Mouse (Mus musculus): ENCODE data around the gene Ttc17. TPM values are rescaled to one million over a fixed set of nuclear protein-coding genes. Genes with fewer than 3 reads are reported as not detected.
"Not testable (repeated sequence)": the region's sequence is repeated elsewhere in the genome, so short reads cannot be mapped to it uniquely, and the experiment has no call there.

Ttc17 gene
- total RNA-seq, 2 experiments from 2014 or later = 33.7 to 34.2 TPM

GRCm38 (mm10) chr2:94384483-94384882, 22.0 kb downstream of the Ttc17 start:
- not testable (repeated sequence) for DNase-seq (ENCODE audit: low spot score in 2 of 2)

GRCm38 (mm10) chr2:94381057-94381647, 25.3 kb downstream of the Ttc17 start:
- no peak for DNase-seq (ENCODE audit: low spot score in 2 of 2)

DNA sequence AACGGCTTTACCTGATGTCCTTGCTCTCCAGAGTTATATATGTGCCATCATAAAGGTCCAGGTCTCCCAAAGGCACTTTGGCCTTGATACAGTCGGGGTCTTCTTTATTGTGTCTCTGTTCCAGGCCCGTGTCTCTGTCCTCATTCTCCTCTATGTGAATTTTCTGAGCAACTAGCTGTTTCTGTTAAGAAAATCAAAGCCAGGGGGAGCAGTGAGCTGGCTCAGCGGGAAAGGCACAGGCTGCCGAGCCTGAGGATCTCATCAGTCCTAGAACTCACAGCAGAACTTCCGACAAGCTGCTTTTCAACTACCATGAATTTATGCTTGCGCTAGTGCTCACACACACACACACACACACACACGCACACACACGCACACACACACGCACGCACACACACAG, 27.8 kb downstream of the Ttc17 start:
- no peak for DNase-seq (ENCODE audit: low spot score in 2 of 2)

- peak in 1 of 2 experiments; percentile 41 for DNase-seq (ENCODE audit: low spot score in 2 of 2)
These were observed 35.4 kb downstream of the Ttc17 start for GRCm38 (mm10) chr2:94371093-94371492.

- no peak for DNase-seq (ENCODE audit: low spot score in 2 of 2)
These were observed 42.7 kb downstream of the Ttc17 start for GRCm38 (mm10) chr2:94363821-94364220.

DNA sequence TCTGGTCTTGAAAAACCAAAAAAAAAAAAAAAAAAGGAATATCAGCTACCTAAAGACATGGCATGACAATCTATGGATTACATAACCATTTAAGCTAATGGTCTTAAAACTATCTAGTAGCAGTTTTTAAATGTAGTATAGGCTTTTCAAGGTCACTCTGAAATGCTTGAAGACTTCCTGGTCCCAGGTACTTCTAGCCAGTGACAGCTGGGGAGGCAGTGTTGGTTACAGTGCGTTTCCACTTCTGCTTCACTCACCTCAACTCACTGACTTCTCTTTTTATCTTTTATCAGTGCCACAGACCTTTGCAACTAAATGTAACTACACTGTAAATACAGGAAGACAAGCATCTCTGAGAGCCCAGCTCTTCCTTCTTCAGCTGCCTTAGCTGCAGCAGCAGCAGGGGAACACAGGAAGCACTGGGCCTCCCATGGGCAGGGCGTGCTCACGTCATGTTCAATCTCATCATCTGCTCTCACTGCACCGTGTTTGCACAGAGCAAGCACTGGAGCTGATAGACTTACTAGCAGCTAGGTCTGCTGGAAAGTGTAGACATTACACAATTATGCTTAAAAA, 46.0 kb downstream of the Ttc17 start:
- DNase-seq (ENCODE audit: low spot score in 2 of 2) = no peak

- no peak for DNase-seq (ENCODE audit: low spot score in 2 of 2)
These were observed 58.3 kb downstream of the Ttc17 start for GRCm38 (mm10) chr2:94348165-94348591.

GRCm38 (mm10) chr2:94346746-94347145, 59.7 kb downstream of the Ttc17 start:
- DNase-seq (ENCODE audit: low spot score in 2 of 2) = no peak

GRCm38 (mm10) chr2:94344624-94345023, 61.9 kb downstream of the Ttc17 start:
- DNase-seq (ENCODE audit: low spot score in 2 of 2) = no peak

GRCm38 (mm10) chr2:94343290-94344285, 62.9 kb downstream of the Ttc17 start:
- no peak for DNase-seq (ENCODE audit: low spot score in 2 of 2)

DNA sequence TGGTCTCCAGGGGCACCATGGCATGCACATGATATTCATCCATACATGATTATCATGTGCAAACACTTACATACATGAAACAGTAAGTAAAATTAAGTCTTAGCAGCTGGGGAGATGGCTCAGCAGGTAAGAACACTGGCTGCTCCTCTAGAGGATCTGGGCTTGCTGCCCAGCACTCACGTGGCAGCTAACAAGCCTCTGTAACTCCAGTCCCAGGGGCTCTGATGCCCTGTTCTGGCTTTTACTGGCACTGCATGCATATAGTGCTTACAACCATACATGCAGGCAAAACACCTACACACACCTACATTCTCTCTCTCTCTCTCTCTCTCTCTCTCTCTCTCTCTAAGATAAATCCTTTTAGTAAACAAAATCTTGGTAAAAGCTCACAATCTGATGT, 65.7 kb downstream of the Ttc17 start:
- DNase-seq (ENCODE audit: low spot score in 2 of 2) = no peak

GRCm38 (mm10) chr2:94339495-94339894, 67.0 kb downstream of the Ttc17 start:
- DNase-seq (ENCODE audit: low spot score in 2 of 2) = no peak

DNA sequence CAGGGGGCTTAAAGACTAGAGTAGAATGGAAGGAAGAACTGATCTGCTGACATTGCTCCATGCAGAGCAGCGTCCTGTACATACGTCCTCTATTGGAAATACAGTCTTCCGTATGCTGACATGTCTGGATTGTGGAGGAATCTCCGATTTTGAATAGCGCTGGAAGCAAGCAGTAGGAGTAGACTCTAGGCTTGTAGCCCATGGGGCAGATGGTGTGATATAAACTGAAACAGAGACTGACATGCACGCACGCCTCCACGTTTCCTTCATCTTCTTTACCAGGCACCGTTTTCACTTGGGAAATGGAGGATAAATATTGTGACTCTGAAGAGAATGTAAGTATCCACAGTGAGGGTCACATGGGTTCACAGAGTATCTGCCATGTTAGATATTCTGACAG, 70.2 kb downstream of the Ttc17 start:
- DNase-seq (ENCODE audit: low spot score in 2 of 2) = peak; percentile 67 to 74

DNA sequence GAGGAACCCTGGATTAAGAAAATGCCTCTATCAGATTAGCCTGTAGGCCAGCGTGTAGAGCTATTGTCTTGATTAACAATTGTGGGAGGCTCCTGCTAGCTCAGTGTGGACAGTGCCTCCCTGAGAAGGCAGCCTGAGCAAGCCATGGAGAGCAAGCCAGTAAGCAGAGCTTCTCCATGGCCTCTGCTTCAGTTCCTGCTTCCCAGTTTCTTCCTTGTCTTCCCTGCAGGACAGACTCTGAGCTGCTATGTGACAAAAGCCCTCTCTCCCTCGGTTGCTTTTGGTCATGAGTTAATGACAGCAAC, 71.8 kb downstream of the Ttc17 start:
- DNase-seq (ENCODE audit: low spot score in 2 of 2) = no peak

- DNase-seq (ENCODE audit: low spot score in 2 of 2) = no peak
These were observed 72.4 kb downstream of the Ttc17 start for GRCm38 (mm10) chr2:94333841-94334741.

- no peak for DNase-seq (ENCODE audit: low spot score in 2 of 2)
These were observed 73.4 kb downstream of the Ttc17 start for GRCm38 (mm10) chr2:94333086-94333485.

- no peak for DNase-seq (ENCODE audit: low spot score in 2 of 2)
These were observed 77.2 kb downstream of the Ttc17 start for GRCm38 (mm10) chr2:94329336-94329735.

- no peak for DNase-seq (ENCODE audit: low spot score in 2 of 2)
These were observed 78.7 kb downstream of the Ttc17 start for GRCm38 (mm10) chr2:94327836-94328235.

- DNase-seq (ENCODE audit: low spot score in 2 of 2) = no peak
These were observed 86.7 kb downstream of the Ttc17 start for GRCm38 (mm10) chr2:94319780-94320179.

DNA sequence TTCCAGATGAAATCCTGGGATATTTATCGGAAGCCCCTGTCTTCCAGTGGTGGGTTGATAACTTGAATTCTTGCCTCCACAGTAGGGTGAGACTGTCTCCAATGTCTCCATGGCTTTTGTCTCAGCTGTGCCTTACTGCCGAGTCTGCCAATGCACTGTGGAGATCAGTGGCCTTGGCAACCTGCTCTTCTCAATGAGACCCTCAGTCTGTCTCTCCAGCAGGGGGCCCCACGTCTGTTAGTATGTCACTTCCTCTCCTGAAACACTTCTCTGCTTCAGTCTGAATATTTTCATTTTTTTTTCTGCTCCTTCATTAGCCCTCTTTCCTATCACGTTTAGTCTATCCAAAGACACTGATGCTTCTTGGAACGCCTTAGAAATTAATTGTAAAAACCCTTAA, 90.0 kb downstream of the Ttc17 start:
- no peak for DNase-seq (ENCODE audit: low spot score in 2 of 2)

DNA sequence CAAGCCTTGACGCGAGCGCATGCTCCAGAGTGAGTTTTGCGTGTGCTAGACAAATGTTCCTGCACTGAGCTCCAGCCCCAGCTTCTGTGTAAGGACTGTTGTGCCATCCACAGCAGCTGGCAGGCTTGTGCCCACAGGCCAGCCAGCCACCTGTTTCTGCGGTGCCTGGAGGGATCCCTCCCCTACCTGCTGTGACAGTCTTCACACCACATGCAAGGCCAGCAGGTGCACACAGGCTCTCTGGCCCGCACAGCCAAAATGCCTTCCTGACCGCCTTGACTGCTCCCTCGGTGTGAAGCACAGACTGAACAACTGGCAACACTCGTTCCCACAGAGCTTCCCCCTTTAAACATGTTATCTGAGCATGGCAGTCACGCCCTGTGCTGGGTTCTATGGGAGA, 102.5 kb downstream of the Ttc17 start:
- DNase-seq (ENCODE audit: low spot score in 2 of 2) = no peak

Measured in left cerebral cortex, adult 18-20 months (tissue).